ENCODE assay signal across 7 mouse cellular contexts in the genomic region with DNA sequence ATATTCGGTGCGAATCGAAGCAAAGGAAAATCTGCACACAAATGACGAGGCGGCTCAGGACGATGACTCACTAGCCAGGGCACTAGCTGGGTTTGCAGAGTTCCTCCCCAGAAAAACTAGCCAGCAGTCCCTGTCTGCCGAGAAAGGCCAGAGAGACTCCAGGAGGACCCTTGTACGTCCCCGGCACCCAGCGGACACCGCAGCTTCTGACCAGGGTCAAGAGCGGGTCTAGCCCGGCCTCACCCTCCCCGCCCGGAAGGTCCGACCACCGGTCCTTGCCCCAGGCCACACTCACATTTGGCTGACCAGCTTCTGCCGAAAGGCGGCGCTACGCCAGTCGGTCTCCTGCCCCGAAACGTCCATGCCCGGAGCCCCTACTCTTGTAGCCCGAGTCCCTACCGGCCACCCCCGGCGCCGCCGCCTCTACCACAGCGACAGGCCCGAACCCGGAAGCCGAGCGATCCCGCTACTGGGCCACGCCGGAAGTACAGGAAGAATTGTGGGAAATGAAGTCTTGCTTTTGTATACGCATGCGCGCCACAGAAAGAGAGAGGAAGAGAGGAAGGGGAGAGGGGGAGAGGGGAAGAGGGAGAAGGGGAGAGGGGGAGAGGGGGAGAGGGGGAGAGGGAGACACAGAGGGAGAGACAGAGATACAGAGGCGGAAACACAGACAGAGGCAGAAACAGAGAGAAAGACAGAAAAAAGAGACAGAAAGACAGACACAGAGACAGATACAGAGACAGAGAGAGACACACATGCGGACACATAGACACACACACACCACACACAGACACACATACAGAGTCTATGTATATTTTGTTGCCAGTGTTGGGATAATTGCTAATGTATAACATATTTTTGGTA. TPM values are rescaled to one million over a fixed set of nuclear protein-coding genes. Genes with fewer than 3 reads are reported as not detected.
A peak's percentile ranks its signal among the peaks of the same experiment; 100 is the strongest.
DNase-seq lines count a peak whose midpoint lies in the region; ATAC-seq and TF ChIP-seq lines count a peak whose summit lies in the region.

No protein-coding gene starts in this region.

- H3K36me3 ChIP-seq in embryonic facial prominence, embryonic 12.5 days: no peaks in the 10 kb centered on the region
- H3K36me3 ChIP-seq in heart, adult 2 months (ENCODE audit: control insufficient read depth, insufficient read depth, low read length): 0 out of 2 replicates have a peak, but pooled peaks cover 3% of the 10 kb centered on the region
- no peaks in the 10 kb centered on the region for H3K36me3 ChIP-seq in limb, embryonic 13.5 days
- H3K36me3 ChIP-seq in midbrain, embryonic 16.5 days (ENCODE audit: control insufficient read depth, insufficient read depth, low read length): no peaks in the 10 kb centered on the region

- H3K9ac ChIP-seq in embryonic facial prominence, embryonic 12.5 days: peak overlapping the region; percentile 94
- peak overlapping the region; percentile 90 for H3K9ac ChIP-seq in heart, adult 2 months (ENCODE audit: low read depth, low read length)
- peak overlapping the region; percentile 94 for H3K9ac ChIP-seq in limb, embryonic 13.5 days
- peak overlapping the region; percentile 78 for H3K9ac ChIP-seq in midbrain, embryonic 16.5 days (ENCODE audit: low read depth, low read length)

- peaks cover 12% of the 10 kb centered on the region for H3K4me1 ChIP-seq in embryonic facial prominence, embryonic 12.5 days
- peaks cover 1% of the 10 kb centered on the region for H3K4me1 ChIP-seq in heart, adult 2 months (ENCODE audit: control insufficient read depth, insufficient read depth, low read length)
- H3K4me1 ChIP-seq in limb, embryonic 13.5 days: peaks cover 19% of the 10 kb centered on the region
- peaks cover 17% of the 10 kb centered on the region for H3K4me1 ChIP-seq in midbrain, embryonic 16.5 days (ENCODE audit: control insufficient read depth, insufficient read depth, low read length)

- H3K9me3 ChIP-seq in embryonic facial prominence, embryonic 12.5 days: no peaks in the 10 kb centered on the region
- no peaks in the 10 kb centered on the region for H3K9me3 ChIP-seq in limb, embryonic 13.5 days
- no peaks in the 10 kb centered on the region for H3K9me3 ChIP-seq in midbrain, embryonic 16.5 days (replicated peaks; ENCODE audit: control insufficient read depth, low read length, poor library complexity, severe bottlenecking)

- no peak for TF ChIP-seq EP300 in heart, adult 2 months (IDR thresholded peaks at IDR 0.05; ENCODE audit: insufficient read depth, low read depth, low read length)

- H3K27ac ChIP-seq in embryonic facial prominence, embryonic 12.5 days: peak overlapping the region; percentile 83
- H3K27ac ChIP-seq in heart, adult 2 months: peak overlapping the region; percentile 94
- peak overlapping the region; percentile 76 for H3K27ac ChIP-seq in limb, embryonic 13.5 days
- peak overlapping the region; percentile 76 for H3K27ac ChIP-seq in midbrain, embryonic 16.5 days (ENCODE audit: low read length)

- TF ChIP-seq POLR2A in heart, adult 2 months (IDR thresholded peaks at IDR 0.05; ENCODE audit: insufficient read depth, low read depth, low read length): peak; percentile 76

- H3K4me3 ChIP-seq in embryonic facial prominence, embryonic 12.5 days: peak overlapping the region; percentile 98
- peak overlapping the region; percentile 100 for H3K4me3 ChIP-seq in heart, adult 2 months
- peak overlapping the region; percentile 85 for H3K4me3 ChIP-seq in limb, embryonic 13.5 days
- H3K4me3 ChIP-seq in midbrain, embryonic 16.5 days (ENCODE audit: low read depth, low read length): peak overlapping the region; percentile 63

- H3K27me3 ChIP-seq in embryonic facial prominence, embryonic 12.5 days: no peaks in the 10 kb centered on the region
- H3K27me3 ChIP-seq in heart, adult 2 months (ENCODE audit: control insufficient read depth, insufficient read depth, low read length): no peaks in the 10 kb centered on the region
- H3K27me3 ChIP-seq in limb, embryonic 13.5 days: no peaks in the 10 kb centered on the region
- H3K27me3 ChIP-seq in midbrain, embryonic 16.5 days (ENCODE audit: control insufficient read depth, insufficient read depth, low read depth, low read length): no peaks in the 10 kb centered on the region

- H3K4me2 ChIP-seq in embryonic facial prominence, embryonic 12.5 days (replicated peaks): peak overlapping the region; percentile 94
- H3K4me2 ChIP-seq in limb, embryonic 13.5 days (replicated peaks): peak overlapping the region; percentile 98
- H3K4me2 ChIP-seq in midbrain, embryonic 16.5 days (ENCODE audit: low read length): peak overlapping the region; percentile 98

- no peaks in the 10 kb centered on the region; the same call in 1 of the 2 replicates for H3K79me2 ChIP-seq in heart, adult 2 months (replicated peaks; ENCODE audit: control insufficient read depth, insufficient read depth, low read length)

- ATAC-seq in embryonic facial prominence, embryonic 12.5 days (ENCODE audit: insufficient number of reproducible peaks, insufficient read depth, low FRiP score, low TSS enrichment): peak; percentile 88
- peak; percentile 91 for ATAC-seq in limb, embryonic 13.5 days (ENCODE audit: low FRiP score, low read depth)
- ATAC-seq in midbrain, embryonic 16.5 days: peak; percentile 93

- intact Hi-C loops in heart, adult 2 months (cut with DNase I): loop anchor here (5.0 kb wide), 1 partner anchor 315 kb away; a partner anchor contains a TSS

- peak; percentile 62 for TF ChIP-seq CTCF in heart, adult 2 months (IDR thresholded peaks at IDR 0.05)

- DNase-seq in adrenal gland, postnatal 25 days: peak; percentile 88
- DNase-seq in heart, adult 2 months: peak; percentile 89 to 92
- peak; percentile 89 to 91 for DNase-seq in kidney, adult 8-10 months
- DNase-seq in spleen, postnatal 10 days (ENCODE audit: low spot score in 2 of 2): peak; percentile 86 to 92

- WGBS in embryonic facial prominence, embryonic 12.5 days: 2% methylated on average over 43 of the region's 44 CpGs
- 2% methylated on average over 44 of the region's 44 CpGs for WGBS in heart, adult 2 months
- 2% methylated on average over 44 of the region's 44 CpGs for WGBS in limb, embryonic 13.5 days
- 2% methylated on average over 40 of the region's 44 CpGs for WGBS in midbrain, embryonic 16.5 days

RNA-seq across cellular contexts. Expression of a gene that starts 10.0 kb away (rescaled TPM):
- 74.8 and 76.0 TPM in 2 replicates for total RNA-seq in adrenal gland, postnatal 25 days (2021)
- 44.5 and 48.2 TPM in 2 replicates for polyA plus RNA-seq in embryonic facial prominence, embryonic 12.5 days (2016; fragmentation: Nextera tagmentation; extraction: Ambion mirVana)
- total RNA-seq in heart, adult 2 months (2021): 10 to 100 TPM; 21.5 to 24.9 TPM
- 37.3 and 44.3 TPM in 2 replicates for polyA plus RNA-seq in heart, adult 2 months (2012; rRNA removed)
- 48.1 and 49.8 TPM in 2 replicates for polyA plus RNA-seq in limb, embryonic 13.5 days (2015; fragmentation: Nextera tagmentation; extraction: Ambion mirVana)
- 47.5 and 47.9 TPM in 2 replicates for polyA plus RNA-seq in midbrain, embryonic 16.5 days (2015; fragmentation: Nextera tagmentation; extraction: Ambion mirVana)

RNA-seq across cellular contexts. Expression of a gene that starts 36.7 kb away (rescaled TPM):
- total RNA-seq in adrenal gland, postnatal 25 days (2021): 32.3 and 49.0 TPM in 2 replicates
- 92.6 and 94.5 TPM in 2 replicates for polyA plus RNA-seq in embryonic facial prominence, embryonic 12.5 days (2016; fragmentation: Nextera tagmentation; extraction: Ambion mirVana)
- 10 to 100 TPM; 17.3 to 18.6 TPM for total RNA-seq in heart, adult 2 months (2021)
- polyA plus RNA-seq in heart, adult 2 months (2012; rRNA removed): 23.6 and 30.2 TPM in 2 replicates
- 92.9 and 106 TPM in 2 replicates for polyA plus RNA-seq in limb, embryonic 13.5 days (2015; fragmentation: Nextera tagmentation; extraction: Ambion mirVana)
- 86.0 and 89.4 TPM in 2 replicates for polyA plus RNA-seq in midbrain, embryonic 16.5 days (2015; fragmentation: Nextera tagmentation; extraction: Ambion mirVana)

Comparison
In these comparisons a context has a peak if more than half of its experiments do, and no peak if none do; other contexts are left out.
1. Peak in every context shown above with its lines: DNase-seq, ATAC-seq, H3K4me3 ChIP-seq and H3K27ac ChIP-seq.